Mouse (Mus musculus): ENCODE results near the gene Serac1. TPM values are rescaled to one million over a fixed set of nuclear protein-coding genes. Genes with fewer than 3 reads are reported as not detected.

Gene Serac1
- 3.5 and 4.6 TPM in 2 replicates for polyA plus RNA-seq (2012)

GRCm38 (mm10) chr17:6079287-6080122 lies at the start of gene Serac1, which contains the start of gene Gtf2h5:
TSS of gene Serac1 (minus strand) at chr17:6079741.
TSS of gene Gtf2h5 (plus strand) at chr17:6079786.

GRCm38 (mm10) chr17:6106361-6107014 lies 26.9 kb upstream of the Serac1 start, which contains the start of gene Tulp4:
TSS of gene Tulp4 (plus strand) at chr17:6106437.

Other genes with a start within 250 kb of the Serac1 start
- gene Snx9, start 238.4 kb downstream of the Serac1 start, polyA plus RNA-seq (2012) = 27.2 and 30.0 TPM in 2 replicates
- gene Synj2, start 138.5 kb downstream of the Serac1 start, polyA plus RNA-seq (2012) = 8.3 and 8.9 TPM in 2 replicates
- gene Gtf2h5, start within 50 bp of the Serac1 start, polyA plus RNA-seq (2012) = 3.3 and 3.5 TPM in 2 replicates
- gene Tulp4, start 26.7 kb upstream of the Serac1 start, polyA plus RNA-seq (2012) = 4.2 and 6.0 TPM in 2 replicates
- 4.1 and 4.7 TPM in 2 replicates for gene Tmem181a, start 177.1 kb upstream of the Serac1 start, polyA plus RNA-seq (2012)
- 1.2 and 1.7 TPM in 2 replicates for gene Dynlt1a, start 237.8 kb upstream of the Serac1 start, polyA plus RNA-seq (2012)